Mouse (Mus musculus) kidney, postnatal 0 days (tissue): Measurements from ENCODE around the gene Ptcd3. TPM values are rescaled to one million over a fixed set of nuclear protein-coding genes. Genes with fewer than 3 reads are reported as not detected.
"Not testable (repeated sequence)": the region's sequence is repeated elsewhere in the genome, so short reads cannot be mapped to it uniquely, and the experiment has no call there.

Experiments used
- ATAC-seq: fragments of 200-750 bp; cut with Nextera tagmentation; replicated peaks from 2 replicates; pipeline ENCODE4 v1.8.0; 2017; ENCODE audit warnings: low read depth, moderate number of reproducible peaks, moderate TSS enrichment, moderate library complexity; ENCODE audit not compliant: low FRiP score
- DNase-seq: peaks from one replicate; pipeline ENCODE4 v3.0.0-alpha.2; 2016; ENCODE audit warnings: low spot score
- H3K27ac ChIP-seq: fragments of 300-500 bp; sonication (generic); 2 replicates; pipeline ENCODE4 v1.5.1; 2014; ENCODE audit warnings: mild to moderate bottlenecking
- H3K27me3 ChIP-seq: fragments of 300-500 bp; sonication (generic); 2 replicates; pipeline ENCODE4 v1.6.1; 2014; ENCODE audit warnings: low read length, mixed read lengths; ENCODE audit not compliant: insufficient read depth
- H3K36me3 ChIP-seq: fragments of 300-500 bp; sonication (generic); 2 replicates; pipeline ENCODE4 v1.6.1; 2014; ENCODE audit warnings: low read length, mixed read lengths; ENCODE audit not compliant: insufficient read depth
- H3K4me1 ChIP-seq: fragments of 300-500 bp; sonication (generic); replicated peaks from 2 replicates; pipeline ENCODE4 v1.6.1; 2014; ENCODE audit warnings: antibody characterized with exemption, low read length, mixed read lengths; ENCODE audit not compliant: insufficient read depth
- H3K4me2 ChIP-seq: fragments of 300-500 bp; sonication (generic); 2 replicates; pipeline ENCODE4 v1.6.1; 2014; ENCODE audit warnings: mild to moderate bottlenecking, low read length, moderate library complexity, mixed read lengths
- H3K4me3 ChIP-seq: fragments of 300-500 bp; sonication (generic); replicated peaks from 2 replicates; pipeline ENCODE4 v1.5.1; 2014; ENCODE audit warnings: low read depth, low read length
- H3K9ac ChIP-seq: fragments of 300-500 bp; sonication (generic); 2 replicates; pipeline ENCODE4 v1.6.1; 2014; ENCODE audit warnings: low read depth, low read length
- H3K9me3 ChIP-seq: fragments of 300-500 bp; sonication (generic); replicated peaks from 2 replicates; pipeline ENCODE4 v1.6.1; 2016; ENCODE audit warnings: low read length, inconsistent platforms, mixed read lengths
- CTCF ChIP-seq: IDR thresholded peaks from 2 replicates; pipeline ENCODE4 v1.5.1; 2016; ENCODE audit warnings: antibody characterized with exemption, low read depth, mild to moderate bottlenecking, moderate library complexity
- WGBS: fragments of 180-500 bp; shearing (Covaris S2); extraction: QIAGEN DNeasy Blood & Tissue Kit; methylation state at CpG from one replicate; pipeline ENCODE4 v1.1.7; 2014; 5-methylcytosine and 5-hydroxymethylcytosine counted together
- polyA plus RNA-seq: library from polyadenylated mRNA; unstranded; fragments of >200 nt; fragmentation: Nextera tagmentation; extraction: Ambion mirVana; gene quantifications from 2 replicates; pipeline ENCODE4 v1.2.1, GENCODE M21; 2015

The Ptcd3 gene
- polyA plus RNA-seq, 1 experiment from 2014 or later: 61.3 TPM

GRCm38 (mm10) chr6:71940912-71941311 lies 32.4 kb upstream of the Ptcd3 start:
- Histone ChIP-seq H3K9ac (no peak overlapping the region), H3K27ac (no peak overlapping the region), H3K4me3 (no peak overlapping the region), H3K27me3 (no peaks in the 10 kb centered on the region), H3K36me3 (peaks cover 26% of the 10 kb centered on the region), H3K4me2 (no peak overlapping the region), H3K4me1 (no peaks in the 10 kb centered on the region), H3K9me3 (no peaks in the 10 kb centered on the region)
- DNase-seq (no peak), ATAC-seq (no peak)
- 75% methylated on average over 6 of the region's 6 CpGs for WGBS
- TF ChIP-seq CTCF: no peak

GRCm38 (mm10) chr6:71935737-71936136 lies 27.2 kb upstream of the Ptcd3 start:
- no peak overlapping the region for H3K4me2 ChIP-seq
- no peak for TF ChIP-seq CTCF
- H3K9ac ChIP-seq: no peak overlapping the region
- ATAC-seq: no peak
- H3K4me3 ChIP-seq: no peak overlapping the region
- peak; percentile 62 for DNase-seq
- no peaks in the 10 kb centered on the region for H3K27me3 ChIP-seq
- H3K4me1 ChIP-seq: 0 out of 2 replicates have a peak, but pooled peaks cover 3% of the 10 kb centered on the region
- no peak overlapping the region; the same call in 1 of the 2 replicates for H3K27ac ChIP-seq
- WGBS: 65% methylated on average over 2 of the region's 2 CpGs
- H3K9me3 ChIP-seq: no peaks in the 10 kb centered on the region
- peaks cover 47% of the 10 kb centered on the region for H3K36me3 ChIP-seq

GRCm38 (mm10) chr6:71934081-71934556 lies 25.6 kb upstream of the Ptcd3 start:
- Histone ChIP-seq H3K9me3 (no peaks in the 10 kb centered on the region), H3K27me3 (no peaks in the 10 kb centered on the region), H3K4me3 (no peak overlapping the region), H3K27ac (no peak overlapping the region), H3K4me2 (no peak overlapping the region), H3K9ac (no peak overlapping the region), H3K36me3 (peaks cover 48% of the 10 kb centered on the region), H3K4me1 (0 out of 2 replicates have a peak, but pooled peaks cover 3% of the 10 kb centered on the region)
- TF ChIP-seq CTCF: no peak
- WGBS: 40% methylated on average over 2 of the region's 2 CpGs
- ATAC-seq (peak; percentile 33; the same call in 1 of the 2 replicates), DNase-seq (peak; percentile 30)

GRCm38 (mm10) chr6:71932347-71932746 lies 23.8 kb upstream of the Ptcd3 start:
- ATAC-seq (no peak), DNase-seq (no peak)
- Histone ChIP-seq H3K27me3 (no peaks in the 10 kb centered on the region), H3K4me2 (no peak overlapping the region), H3K4me1 (0 out of 2 replicates have a peak, but pooled peaks cover 3% of the 10 kb centered on the region), H3K9ac (no peak overlapping the region), H3K4me3 (no peak overlapping the region), H3K36me3 (peaks cover 43% of the 10 kb centered on the region), H3K9me3 (no peaks in the 10 kb centered on the region), H3K27ac (no peak overlapping the region)
- 69% methylated on average over 5 of the region's 5 CpGs for WGBS
- no peak for TF ChIP-seq CTCF

GRCm38 (mm10) chr6:71930830-71931437 lies 22.4 kb upstream of the Ptcd3 start:
- DNase-seq (no peak), ATAC-seq (no peak)
- H3K9ac ChIP-seq: no peak overlapping the region
- TF ChIP-seq CTCF: no peak
- peaks cover 44% of the 10 kb centered on the region for H3K36me3 ChIP-seq
- H3K9me3 ChIP-seq: no peaks in the 10 kb centered on the region
- H3K27ac ChIP-seq: no peak overlapping the region
- 84% methylated on average over 12 of the region's 12 CpGs for WGBS
- H3K27me3 ChIP-seq: no peaks in the 10 kb centered on the region
- H3K4me1 ChIP-seq: 0 out of 2 replicates have a peak, but pooled peaks cover 3% of the 10 kb centered on the region
- H3K4me2 ChIP-seq: no peak overlapping the region
- H3K4me3 ChIP-seq: no peak overlapping the region

GRCm38 (mm10) chr6:71930053-71930452 lies 21.5 kb upstream of the Ptcd3 start:
- DNase-seq: no peak
- H3K27me3 ChIP-seq: no peaks in the 10 kb centered on the region
- 84% methylated on average over 10 of the region's 10 CpGs for WGBS
- no peak overlapping the region for H3K4me3 ChIP-seq
- ATAC-seq: no peak
- TF ChIP-seq CTCF: no peak
- H3K27ac ChIP-seq: no peak overlapping the region
- H3K9ac ChIP-seq: no peak overlapping the region
- H3K36me3 ChIP-seq: peaks cover 44% of the 10 kb centered on the region
- H3K4me2 ChIP-seq: no peak overlapping the region
- H3K9me3 ChIP-seq: no peaks in the 10 kb centered on the region
- H3K4me1 ChIP-seq: 0 out of 2 replicates have a peak, but pooled peaks cover 3% of the 10 kb centered on the region

GRCm38 (mm10) chr6:71927911-71928310 lies 19.4 kb upstream of the Ptcd3 start:
- no peak overlapping the region for H3K9ac ChIP-seq
- H3K27ac ChIP-seq: no peak overlapping the region
- no peak overlapping the region for H3K4me2 ChIP-seq
- ATAC-seq (no peak), DNase-seq (peak; percentile 74)
- TF ChIP-seq CTCF: peak; percentile 81
- H3K4me1 ChIP-seq: no peaks in the 10 kb centered on the region
- no peak overlapping the region for H3K4me3 ChIP-seq
- peaks cover 46% of the 10 kb centered on the region for H3K36me3 ChIP-seq
- H3K27me3 ChIP-seq: no peaks in the 10 kb centered on the region
- no peaks in the 10 kb centered on the region for H3K9me3 ChIP-seq

GRCm38 (mm10) chr6:71925233-71925632 lies 16.7 kb upstream of the Ptcd3 start:
- not testable (repeated sequence) for H3K27ac ChIP-seq, H3K9me3 ChIP-seq, H3K9ac ChIP-seq, H3K4me1 ChIP-seq, H3K4me2 ChIP-seq, DNase-seq, H3K4me3 ChIP-seq, ATAC-seq, H3K27me3 ChIP-seq
- peaks cover 56% of the 10 kb centered on the region for H3K36me3 ChIP-seq
- 86% methylated on average over 5 of the region's 5 CpGs for WGBS
